Mouse (Mus musculus) testis, postnatal 10 days (tissue): Measurements from ENCODE around the gene Mettl14.
"Not testable (repeated sequence)": the region's sequence is repeated elsewhere in the genome, so short reads cannot be mapped to it uniquely, and the experiment has no call there.

ENCODE experiments used
- DNase-seq: peaks from one replicate; pipeline ENCODE4 v3.0.0; 2021; ENCODE audit warnings: low spot score

Mettl14 gene

DNA sequence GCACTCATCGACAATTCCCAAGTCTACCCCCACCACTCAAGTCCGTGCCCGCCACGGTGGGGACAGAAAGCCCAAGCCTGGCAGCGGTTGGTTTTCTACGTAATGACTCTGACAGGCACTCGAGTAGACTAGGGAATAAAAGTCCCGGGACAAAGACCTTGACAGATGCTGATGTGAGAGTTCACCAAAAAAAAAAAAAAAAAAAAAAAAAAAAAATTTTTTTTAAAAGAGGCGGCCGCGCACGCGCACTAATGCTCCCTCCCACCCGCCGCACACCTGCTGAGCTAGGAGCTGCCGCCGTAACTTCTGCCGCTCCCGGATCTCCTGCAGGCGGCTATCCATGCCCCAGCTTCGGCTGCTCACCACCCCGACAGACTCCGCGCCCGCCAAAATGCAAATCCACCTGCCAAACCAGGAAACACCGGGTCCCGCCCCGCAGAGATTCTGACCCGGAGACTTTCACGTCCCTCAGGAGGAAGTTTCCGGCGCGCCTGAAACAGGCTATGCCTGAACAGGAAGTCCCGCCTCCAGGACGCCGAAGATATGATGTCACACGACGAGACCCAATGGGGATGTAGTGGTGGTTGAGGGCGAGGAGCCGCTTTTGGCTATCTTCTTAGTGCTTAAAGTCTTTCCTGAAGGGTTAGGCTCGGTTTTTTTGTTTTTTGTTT is at the start of gene Mettl14:
TSS of gene Mettl14 (minus strand) at position 623 of the 671 bp plus-strand sequence.
- DNase-seq = peak; percentile 95

DNA sequence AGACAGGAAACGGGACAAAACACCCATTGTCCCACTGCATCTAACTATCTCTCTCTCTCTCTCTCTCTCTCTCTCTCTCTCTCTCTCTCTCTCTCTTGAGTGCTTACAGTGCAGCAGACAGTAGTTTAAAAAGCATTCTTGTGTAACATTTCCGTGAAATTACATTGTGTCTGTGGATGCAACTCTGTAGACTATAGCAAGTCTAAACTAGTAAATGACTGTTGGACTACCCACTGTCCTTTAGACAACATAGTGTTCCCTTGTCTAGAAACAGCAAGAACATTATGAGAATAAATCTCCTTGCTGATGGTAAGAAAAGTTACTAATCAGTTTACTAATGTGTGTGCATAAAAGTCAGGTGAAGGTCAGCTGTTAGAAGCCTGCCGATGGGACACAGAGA is 47.5 kb upstream of the Mettl14 start:
- DNase-seq = no peak

DNA sequence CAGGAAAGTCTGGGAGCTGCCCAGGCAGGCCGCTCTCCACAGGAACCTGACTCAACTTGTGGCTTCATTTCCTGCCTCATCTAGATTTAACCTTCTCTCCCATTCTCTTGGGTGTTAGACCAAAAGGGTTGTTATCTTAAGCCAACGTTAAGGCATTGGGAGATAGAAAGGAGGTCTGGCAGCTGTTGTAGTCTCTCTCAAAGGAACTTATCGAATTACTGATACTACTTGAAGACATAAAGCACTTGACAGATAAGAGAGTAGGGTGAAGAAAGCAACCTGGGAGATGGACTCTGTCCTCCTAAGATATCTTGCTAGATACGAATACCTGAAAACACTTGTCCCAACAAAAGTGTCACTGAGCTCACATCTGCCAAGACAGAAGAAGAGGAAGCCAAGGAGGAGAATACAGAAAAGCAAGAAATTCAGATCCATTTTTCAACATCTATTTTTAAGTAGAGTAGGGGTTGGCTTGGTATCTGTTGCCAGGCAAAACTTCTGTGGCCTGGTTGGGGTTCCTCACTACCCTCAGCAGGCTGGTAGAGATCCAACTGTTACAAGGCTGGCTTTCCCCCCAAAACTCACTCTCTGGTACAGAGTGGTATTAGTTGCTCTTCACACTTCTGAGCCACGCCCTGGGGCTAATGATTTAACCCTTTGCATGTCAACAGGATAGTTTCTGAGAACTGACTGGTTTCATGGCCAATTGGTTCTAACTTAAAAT is 46.2 kb upstream of the Mettl14 start:
- no peak for DNase-seq

DNA sequence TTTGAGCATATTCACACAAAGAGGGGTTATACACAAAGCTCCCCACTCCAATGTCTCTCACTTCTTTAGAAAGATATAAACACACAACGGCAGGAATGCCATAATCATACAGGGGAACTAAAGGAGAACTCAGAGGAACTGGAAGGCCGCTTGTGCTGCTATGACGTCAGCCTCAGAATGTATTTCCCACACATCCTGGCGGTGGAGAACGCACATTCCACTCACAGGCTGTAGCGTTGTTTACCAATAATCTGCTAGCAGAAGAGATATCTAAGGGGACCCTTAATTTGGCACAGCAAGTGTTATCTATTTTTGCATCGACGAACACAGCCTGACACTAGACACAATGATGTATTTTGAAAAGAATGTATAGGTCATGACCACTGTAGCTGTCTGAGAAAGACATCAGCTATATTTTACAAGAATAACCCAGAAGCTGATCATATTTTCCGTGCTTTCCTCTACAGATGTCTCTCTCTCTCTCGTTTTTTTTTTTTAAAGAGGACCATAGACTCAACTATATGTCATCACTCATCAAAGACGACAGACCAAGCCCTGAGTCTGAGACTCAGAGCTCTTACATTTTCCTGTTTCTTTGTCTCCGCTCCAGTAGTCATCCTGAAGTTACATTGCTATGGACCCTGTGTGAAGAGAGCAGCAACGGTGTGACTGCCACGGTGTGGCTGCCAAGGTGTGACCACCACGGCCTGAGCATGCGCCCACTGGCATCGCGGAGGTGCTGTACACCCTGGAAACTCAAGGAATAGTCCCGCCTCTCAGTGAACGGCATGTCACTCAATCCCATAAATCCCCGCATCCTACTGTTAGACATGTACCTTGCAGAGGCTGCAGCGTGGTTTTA is 43.9 kb upstream of the Mettl14 start:
- no peak for DNase-seq

DNA sequence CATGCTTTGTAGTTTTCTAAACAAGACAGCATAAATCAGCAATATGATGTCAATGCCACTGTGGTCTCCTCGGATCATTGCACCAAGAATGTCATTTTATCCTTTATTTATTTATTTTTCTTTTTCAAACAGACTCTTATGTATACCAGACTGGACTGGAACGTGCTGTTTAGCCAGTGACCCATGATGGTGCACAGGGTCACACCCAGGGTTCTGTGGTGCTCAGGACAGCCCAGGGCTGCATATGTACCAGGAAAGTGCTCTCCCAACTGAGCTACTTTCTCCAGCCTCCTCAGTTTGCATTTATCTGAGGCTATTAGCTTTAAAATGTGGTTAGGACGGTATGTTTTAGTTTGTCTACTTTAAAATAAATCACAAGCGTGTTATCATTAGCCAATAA is 42.1 kb upstream of the Mettl14 start:
- no peak for DNase-seq

DNA sequence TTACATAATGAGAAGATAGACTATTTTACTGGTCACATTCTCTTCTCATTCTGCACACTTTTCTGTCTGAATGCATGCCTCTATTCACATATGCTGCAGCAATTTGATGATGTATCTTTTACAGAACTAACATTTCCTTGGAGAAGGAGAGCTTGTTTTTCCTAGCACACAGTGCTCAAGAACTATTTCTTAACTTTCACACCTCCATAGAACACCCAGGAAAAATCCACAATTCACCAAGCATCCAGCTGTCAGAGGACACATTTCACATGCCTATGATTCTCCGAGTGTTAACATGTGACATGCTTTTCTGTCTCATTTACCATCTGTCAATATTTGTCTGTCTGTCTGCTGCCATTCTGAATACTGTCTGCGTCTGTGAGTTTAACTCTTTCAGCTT is 39.7 kb upstream of the Mettl14 start:
- DNase-seq = no peak

DNA sequence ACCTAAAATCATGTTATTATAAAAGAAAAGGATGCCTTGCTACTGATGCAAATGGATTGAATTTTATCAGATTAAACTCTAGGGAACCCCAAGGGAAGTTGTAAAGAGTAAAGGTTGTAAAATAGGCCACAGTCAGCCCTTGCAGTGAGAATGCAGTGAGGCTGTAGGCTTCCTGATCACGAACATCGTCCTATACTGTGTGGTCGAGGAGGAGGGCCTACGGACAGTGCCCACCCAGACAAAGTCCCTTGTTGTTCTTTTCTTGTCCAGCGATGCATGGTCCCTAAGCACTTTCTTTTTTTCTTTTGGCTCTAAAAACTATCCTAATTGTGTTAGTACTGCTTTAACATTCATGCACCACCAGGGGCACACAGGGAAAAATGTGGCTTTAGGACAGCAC is 27.3 kb upstream of the Mettl14 start:
- no peak for DNase-seq

DNA sequence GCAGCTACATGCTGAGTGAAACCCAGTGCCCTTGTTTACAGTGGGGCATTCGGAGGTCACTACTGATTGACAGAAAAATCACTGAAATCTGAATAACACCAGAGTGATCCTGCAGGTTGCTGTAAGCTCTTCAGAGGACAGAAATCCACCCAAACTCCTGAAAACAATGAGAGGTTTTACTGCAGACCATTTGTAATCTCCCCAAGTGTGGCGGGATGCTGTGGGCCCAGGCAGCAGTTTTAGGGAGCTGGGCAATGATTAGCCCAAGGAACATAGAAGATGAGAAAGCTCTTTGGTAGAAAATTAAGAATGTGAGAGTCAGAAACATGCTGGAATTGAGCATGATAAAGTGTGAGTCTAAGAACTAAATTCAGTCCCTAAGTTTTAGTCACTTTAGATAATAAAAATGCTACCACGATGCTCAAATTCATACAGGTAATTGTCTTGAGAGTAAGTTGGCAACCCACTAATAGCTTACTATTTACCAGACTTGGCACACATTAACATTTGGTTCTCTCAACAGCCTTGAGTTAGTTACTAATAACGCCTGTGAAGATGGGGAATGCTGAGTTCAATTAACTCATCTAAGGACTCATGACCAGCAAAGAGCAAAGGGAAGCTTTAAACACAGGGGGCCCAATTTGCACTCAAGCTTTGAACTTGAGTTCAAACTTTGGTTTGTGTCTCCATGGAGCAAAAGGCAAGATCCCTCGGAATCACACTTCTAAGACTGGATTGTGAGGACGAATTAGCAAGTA is 26.1 kb upstream of the Mettl14 start:
- DNase-seq = no peak

DNA sequence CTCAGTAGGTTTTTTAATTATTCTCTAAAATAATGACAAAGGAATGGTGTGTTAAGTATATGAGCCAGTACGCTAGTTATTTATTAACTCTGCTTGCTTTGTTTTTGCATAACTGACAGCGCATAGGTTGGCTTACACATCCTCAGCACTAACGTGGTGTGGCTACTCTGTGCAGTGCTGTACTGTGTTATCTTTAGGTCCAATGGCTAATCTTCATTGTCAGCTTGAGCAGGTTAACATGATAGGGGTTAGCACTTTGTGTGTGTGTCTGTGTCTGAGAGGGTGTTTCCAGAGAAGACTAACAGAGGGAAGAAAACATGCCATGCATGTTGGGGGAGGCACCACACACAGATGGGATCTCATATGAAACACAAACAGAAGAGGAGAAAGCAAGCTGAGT is 19.0 kb upstream of the Mettl14 start:
- DNase-seq = no peak

DNA sequence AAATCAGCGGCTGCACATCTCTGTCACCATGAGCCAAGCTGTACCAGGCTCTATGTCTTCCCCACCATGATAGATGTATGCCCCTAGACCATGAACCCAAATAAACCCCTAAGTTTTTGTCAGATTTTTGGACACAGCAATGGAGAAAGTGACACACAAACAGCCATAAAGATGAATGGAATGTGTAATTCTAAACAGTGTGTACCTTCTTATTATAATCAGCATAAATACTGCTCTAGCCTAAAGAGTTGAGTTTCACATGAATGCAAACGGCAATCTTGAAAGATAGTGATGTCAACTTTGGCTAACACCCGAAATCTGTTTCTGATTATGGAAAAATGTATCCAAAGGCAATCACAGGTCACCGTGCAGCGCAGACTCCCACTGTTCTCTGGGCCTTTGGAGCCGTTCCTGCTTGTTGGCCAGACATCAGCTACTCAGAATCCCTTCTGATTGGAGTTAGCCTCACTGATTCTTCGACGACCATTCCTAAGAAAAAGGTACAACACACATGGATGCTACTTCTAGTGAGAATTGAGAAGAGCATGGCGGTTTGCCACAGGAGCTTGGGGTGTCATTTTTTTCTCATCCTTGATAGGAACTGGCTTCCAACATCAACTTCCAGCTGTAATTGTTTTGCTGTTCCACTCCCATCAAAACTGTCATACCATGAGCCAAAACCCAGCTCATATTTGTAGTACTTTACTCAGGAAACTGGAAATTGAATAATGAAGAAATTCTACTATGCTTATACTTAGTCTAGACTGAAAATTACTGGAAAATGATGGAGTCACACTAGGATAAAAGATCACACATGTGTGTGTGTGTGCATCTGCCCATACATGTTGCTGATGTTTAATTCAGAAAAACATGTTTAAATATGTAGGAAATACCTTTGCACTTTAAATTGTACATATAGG is 11.9 kb upstream of the Mettl14 start:
- DNase-seq = no peak

DNA sequence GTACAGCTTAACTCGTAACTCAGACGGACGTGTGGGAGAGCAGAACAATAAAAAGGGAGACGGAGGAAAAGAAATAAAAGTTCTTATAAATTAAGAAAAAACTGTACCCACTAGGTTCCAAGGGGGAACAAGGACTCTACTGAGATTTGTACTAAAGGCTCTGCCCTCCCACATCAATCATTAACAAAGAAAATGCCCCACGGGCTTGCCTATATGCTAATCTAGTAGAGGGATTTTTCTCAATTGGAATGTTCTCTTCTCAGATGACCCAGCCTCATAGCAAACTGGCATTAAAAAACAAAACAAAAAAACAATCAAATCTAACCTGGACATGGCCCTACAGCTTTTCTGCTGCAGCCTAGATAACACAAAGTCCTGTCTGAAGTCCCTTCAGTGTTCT is 9.7 kb upstream of the Mettl14 start:
- no peak for DNase-seq

DNA sequence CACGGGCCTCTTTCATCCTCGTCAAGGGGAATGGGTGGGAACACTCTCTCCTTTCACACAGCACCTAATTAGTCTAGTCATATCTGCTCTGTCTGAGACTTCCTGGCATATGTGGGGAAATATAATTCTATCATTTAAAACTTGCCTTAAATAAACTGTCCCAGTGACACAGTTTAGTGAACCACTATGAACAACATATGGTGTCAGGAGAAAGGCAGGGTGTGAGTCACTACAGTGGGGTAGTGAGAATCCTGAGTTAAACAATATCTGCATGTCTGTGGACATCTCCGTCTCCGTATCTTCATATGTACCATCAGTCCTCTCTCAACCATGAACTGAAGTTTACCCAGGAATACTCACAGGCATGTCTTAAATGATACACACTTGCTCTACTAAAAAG is 5.3 kb upstream of the Mettl14 start:
- DNase-seq = no peak

DNA sequence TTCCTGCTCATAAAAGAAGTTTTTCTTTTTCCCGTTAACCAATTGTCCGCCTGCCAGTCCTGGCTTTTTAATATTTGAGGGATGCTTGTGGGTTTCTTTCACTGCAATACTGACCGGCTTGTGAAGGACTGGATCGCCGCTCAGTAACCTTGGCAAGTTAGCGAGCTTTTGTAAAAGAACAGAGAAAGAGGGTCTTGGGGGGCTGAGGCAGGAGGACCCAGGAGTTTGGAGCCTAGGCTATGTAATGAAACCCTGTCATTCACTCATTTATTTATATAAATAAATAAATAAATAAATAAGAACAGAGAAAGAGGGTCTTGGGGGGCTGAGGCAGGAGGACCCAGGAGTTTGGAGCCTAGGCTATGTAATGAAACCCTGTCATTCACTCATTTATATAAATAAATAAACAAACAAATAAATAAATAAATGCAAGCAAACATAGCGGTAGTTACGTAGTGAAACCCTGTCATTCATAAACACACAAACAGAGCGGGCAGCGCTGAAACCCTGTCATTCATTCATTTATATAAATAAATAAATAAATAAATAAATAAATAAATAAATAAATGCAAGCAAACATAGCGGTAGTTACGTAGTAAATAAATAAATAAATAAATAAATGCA is 361 bp upstream of the Mettl14 start:
- DNase-seq = not testable (repeated sequence)

DNA sequence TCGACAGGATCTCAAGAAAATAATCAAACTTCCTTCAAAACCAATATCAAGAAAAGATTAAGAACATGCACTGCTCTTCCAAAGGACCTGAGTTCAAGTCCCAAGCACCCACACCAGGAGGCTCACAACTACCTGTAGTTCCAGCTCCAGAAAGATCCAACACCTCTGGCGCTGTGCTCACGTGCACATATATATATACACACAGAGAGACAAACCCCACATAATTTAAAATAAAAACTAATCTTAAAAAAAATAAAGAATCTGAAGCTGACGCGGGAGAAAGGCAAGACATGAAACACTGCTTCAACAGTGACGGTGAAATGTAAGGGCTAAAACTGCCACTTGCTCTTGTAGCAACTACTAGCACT is 806 bp downstream of the Mettl14 start:
- DNase-seq = no peak

DNA sequence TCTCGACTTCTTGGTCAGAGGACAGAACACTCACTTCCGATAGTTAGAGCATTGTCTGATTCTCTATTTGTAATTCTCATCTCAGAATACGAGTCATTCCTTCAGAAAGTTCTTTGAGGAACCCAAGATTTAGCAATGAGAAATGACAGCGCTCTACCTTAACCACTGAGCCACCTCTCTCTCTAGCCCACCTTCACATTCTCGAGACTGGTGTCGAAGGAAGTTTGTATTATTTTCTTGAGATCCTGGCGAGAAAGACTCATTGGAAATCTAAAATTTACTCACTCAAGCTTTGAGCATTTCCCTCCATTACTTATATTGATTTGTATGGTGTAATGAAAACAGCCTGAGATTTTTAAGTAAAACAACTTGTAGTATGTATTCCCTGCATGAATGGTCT is 1.5 kb downstream of the Mettl14 start:
- no peak for DNase-seq

DNA sequence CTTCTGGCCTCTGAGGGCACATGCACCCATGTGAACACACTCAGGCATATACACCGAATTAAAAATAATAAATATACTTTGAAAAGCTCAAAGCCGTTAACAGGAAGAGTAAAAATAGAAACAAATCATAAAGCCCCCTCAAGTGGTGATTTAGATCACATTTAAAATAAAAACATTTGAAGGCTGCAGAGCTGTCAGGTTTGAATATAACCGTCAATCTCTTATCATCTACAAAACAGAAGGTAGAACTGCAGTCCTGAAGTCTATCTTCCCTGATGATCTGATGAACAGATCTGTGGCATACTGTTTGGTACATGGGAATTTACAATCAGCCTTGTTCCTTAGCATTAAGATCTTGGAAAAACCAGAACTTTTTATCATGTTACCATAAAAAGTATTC is 9.3 kb downstream of the Mettl14 start:
- no peak for DNase-seq

DNA sequence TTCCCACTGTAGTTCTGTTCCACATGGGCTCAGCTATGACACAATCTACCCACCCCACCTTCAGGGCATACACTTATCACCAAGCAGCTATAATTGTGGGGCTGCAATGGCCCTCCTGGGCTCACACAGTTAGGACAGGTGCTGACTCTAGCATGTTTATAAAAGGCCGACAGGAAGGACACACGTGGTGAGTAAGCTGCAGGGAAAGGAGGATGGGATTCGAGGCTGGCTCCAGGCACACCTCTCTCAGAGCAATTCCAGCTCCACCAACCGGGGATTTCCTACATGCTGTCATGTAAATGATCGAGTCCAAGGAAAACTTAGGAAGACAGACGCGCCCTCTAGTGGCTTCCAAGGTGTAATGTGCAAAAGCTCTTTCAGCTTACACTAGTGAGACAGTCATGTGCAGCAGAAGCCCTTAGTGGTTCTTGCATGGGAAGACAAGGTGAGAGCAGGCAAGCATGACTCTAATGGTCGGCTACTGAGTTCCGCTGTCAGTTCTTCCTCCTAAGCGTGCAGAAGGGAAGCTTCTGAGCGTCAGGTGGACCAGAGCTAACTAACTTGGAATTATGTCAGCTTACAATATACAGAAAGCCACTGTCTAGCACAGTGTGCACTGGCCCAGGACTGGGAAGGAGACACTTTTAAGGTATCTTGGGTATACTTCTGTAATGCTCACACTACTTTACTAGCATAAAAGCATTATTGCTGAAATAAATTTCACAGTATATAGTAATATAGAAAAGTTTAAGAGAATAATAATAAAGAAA is 14.0 kb downstream of the Mettl14 start:
- peak; percentile 79 for DNase-seq

DNA sequence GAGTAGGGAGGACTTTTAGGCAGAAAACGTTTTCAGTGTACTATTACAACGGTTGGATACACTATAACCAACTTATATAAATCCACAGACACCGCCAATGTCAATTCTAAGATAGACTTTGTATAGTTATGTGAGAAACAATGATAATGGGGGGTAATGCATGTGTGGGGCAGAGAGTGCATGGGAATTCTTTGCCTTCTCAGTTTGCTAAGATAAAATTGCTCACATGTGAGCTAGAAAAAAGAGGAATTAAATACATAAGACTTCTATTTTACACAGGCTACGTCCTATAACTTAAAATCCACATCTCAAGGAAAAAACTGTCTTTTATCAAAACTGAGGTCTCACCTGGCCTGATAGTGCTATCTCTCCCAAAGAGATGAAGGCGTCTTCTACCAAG is 15.0 kb downstream of the Mettl14 start:
- no peak for DNase-seq

DNA sequence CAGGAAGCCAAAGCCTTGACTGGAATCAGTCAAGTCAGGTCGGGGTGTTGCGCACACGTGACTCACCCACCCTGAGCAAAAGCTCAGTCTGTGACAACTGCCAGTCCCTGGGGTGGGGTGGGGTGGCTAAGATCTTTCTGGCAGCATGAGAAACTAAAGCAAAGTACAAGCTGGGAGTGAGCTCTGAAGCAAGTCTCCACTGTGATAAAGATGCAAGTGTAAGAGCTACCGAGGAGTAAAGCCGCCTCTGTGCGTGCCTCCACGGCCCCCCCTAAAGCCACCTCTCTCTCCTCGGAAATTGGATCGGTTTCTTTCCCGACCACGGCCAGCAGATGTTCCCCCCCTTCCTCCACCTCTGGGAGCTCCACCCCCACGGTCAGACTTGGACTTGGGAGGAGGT is 16.7 kb downstream of the Mettl14 start:
- no peak for DNase-seq

DNA sequence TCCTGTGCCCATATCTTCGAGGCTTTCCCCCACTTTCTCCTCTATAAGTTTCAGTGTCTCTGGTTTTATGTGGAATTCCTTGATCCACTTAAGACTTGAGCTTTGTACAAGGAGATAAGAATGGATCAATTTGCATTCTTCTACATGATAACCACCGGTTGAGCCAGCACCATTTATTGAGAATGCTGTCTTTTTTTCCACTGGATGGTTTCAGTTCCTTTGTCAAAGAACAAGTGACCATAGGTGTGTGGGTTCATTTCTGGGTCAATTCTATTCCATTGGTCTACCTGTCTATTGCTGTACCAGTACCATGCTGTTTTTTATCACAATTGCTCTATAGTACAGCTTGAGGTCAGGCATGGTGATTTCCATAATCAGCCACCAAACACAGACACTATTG is 19.1 kb downstream of the Mettl14 start:
- DNase-seq = not testable (repeated sequence)
